Mouse (Mus musculus): ENCODE results near the gene Art4. TPM values are rescaled to one million over a fixed set of nuclear protein-coding genes. Genes with fewer than 3 reads are reported as not detected.

The Art4 gene
- polyA plus RNA-seq, 1 experiment from 2014 or later, result 0.59 TPM

DNA sequence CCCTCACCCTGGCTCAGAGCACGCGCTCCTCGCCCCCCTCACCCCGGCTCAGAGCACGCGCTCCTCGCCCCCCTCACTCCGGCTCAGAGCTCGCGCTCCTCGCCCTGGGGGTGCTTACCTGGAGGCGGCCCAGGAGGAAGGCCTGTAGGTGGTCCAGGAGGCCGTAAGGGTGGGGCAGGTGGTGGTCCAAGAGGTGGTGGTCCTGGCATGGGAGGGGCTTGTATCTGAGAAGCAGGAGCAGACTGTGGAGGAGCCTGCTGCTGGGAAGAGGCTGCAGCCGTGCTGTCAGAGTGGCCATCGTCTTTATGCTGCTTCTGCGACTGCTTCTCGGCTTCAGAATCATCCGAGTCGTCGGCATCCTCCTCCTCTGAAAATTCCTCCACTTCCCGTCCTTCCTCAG lies 40.7 kb downstream of the Art4 start:
- ATAC-seq (ENCODE audit: low read depth), result no peak
- WGBS, result 94% methylated on average over 21 of the region's 21 CpGs
- Histone ChIP-seq H3K4me2 (no peak overlapping the region), H3K4me3 (no peak overlapping the region), H3K4me1 (replicated peaks) (no peaks in the 10 kb centered on the region), H3K27me3 (no peaks in the 10 kb centered on the region), H3K27ac (replicated peaks) (no peak overlapping the region), H3K9ac (no peak overlapping the region), H3K9me3 (no peaks in the 10 kb centered on the region), H3K36me3 (peaks cover 93% of the 10 kb centered on the region)

DNA sequence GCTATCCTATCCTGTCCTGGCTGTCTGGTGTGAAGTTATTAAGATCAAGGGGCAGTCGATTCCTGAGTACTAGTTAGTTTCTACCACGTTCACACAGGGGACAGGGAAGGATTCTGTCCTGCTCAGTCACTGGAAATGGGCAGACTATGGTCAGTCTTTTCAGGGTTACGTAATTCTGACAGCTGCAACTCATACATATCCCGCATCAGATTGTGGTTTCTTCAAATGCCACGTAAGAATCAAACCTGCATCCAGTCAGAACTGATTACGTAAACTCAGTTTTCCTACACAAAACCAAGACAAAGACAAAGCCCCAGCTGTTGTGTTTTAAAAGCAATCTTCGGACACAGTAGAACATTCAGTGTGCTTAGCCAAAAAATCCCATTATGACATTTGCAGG lies 42.2 kb downstream of the Art4 start:
- Histone ChIP-seq H3K9ac (no peak overlapping the region), H3K36me3 (peaks cover 84% of the 10 kb centered on the region), H3K27me3 (no peaks in the 10 kb centered on the region), H3K9me3 (no peaks in the 10 kb centered on the region), H3K4me1 (replicated peaks) (0 out of 2 replicates have a peak, but pooled peaks cover under 1% of the 10 kb centered on the region), H3K27ac (replicated peaks) (no peak overlapping the region), H3K4me2 (no peak overlapping the region), H3K4me3 (no peak overlapping the region)
- no peak for ATAC-seq (ENCODE audit: low read depth)
- WGBS, result 94% methylated on average over 7 of the region's 7 CpGs

DNA sequence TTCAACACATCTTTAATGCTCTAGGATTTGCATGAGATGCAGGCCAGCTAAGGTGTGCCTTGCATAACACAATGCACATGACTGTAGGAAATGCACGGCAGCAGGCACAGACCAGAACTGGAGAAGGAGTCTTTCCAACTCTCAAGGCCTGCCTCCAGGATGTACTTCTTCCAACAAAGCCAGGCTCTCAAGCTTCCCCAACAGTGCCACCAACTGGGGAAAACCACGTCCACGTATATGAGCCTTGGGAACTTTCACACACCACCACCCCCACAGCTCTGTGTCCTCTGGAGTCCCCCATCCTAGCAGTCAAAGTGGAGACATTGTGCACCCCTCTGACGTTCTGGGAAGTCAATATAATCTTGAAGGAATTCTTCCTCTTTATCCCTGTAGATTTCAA lies 44.4 kb downstream of the Art4 start:
- Histone ChIP-seq H3K4me3 (no peak overlapping the region), H3K27me3 (no peaks in the 10 kb centered on the region), H3K27ac (replicated peaks) (no peak overlapping the region), H3K36me3 (peaks cover 62% of the 10 kb centered on the region), H3K4me2 (no peak overlapping the region), H3K9ac (no peak overlapping the region), H3K9me3 (no peaks in the 10 kb centered on the region), H3K4me1 (replicated peaks) (peaks cover 18% of the 10 kb centered on the region)
- 48% methylated on average over 4 of the region's 4 CpGs for WGBS
- no peak for ATAC-seq (ENCODE audit: low read depth)

DNA sequence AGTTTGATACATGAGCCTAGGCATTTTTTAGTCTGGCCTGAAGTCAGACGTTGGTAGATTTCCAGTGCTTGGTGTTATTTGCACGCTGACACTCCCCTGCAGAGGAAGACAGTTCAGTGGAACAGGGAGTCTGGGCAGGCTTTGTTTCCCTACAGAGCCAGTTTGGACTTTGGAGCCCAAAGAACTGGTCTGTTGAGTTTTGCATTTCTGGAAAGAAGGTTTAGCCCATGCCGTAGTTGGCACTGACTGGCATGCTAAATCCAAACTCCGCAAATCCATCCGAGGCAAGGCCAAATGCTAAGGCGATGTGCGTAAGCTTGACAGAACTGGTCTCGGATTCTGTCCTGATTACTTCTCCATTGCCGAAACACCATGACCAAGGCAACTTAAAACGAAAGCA lies 46.3 kb downstream of the Art4 start:
- Histone ChIP-seq H3K27ac (replicated peaks) (no peak overlapping the region), H3K36me3 (peaks cover 44% of the 10 kb centered on the region), H3K4me3 (no peak overlapping the region), H3K27me3 (no peaks in the 10 kb centered on the region), H3K9me3 (no peaks in the 10 kb centered on the region), H3K4me2 (no peak overlapping the region), H3K4me1 (replicated peaks) (peaks cover 23% of the 10 kb centered on the region), H3K9ac (no peak overlapping the region)
- 93% methylated on average over 10 of the region's 10 CpGs for WGBS
- no peak for ATAC-seq (ENCODE audit: low read depth)

DNA sequence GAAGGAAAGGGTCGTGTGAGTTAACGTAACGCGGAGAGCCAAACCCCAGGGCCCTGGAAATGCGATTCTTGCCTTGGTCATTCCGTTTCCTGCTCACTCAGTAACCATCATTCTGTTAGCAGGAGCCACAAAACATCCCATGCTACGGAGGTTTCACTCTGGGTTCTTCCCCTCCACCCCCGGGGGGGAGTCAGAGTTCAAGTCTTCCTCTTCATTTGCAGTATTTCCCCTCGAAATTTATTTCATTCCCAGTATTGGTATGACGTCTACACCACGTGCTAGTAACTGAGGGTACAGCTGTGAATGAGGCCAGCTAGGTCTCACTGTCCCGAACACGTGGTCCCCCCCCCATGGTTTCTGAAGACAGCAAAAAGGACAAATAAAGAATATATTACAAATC lies 47.9 kb downstream of the Art4 start:
- Histone ChIP-seq H3K27ac (replicated peaks) (no peak overlapping the region), H3K4me2 (peak overlapping the region; percentile 99), H3K9me3 (no peaks in the 10 kb centered on the region), H3K27me3 (no peaks in the 10 kb centered on the region), H3K36me3 (peaks cover 31% of the 10 kb centered on the region), H3K4me3 (peak overlapping the region; percentile 81; the same call in 1 of the 2 replicates), H3K9ac (no peak overlapping the region), H3K4me1 (replicated peaks) (peaks cover 28% of the 10 kb centered on the region)
- 76% methylated on average over 13 of the region's 13 CpGs for WGBS
- no peak for ATAC-seq (ENCODE audit: low read depth)

DNA sequence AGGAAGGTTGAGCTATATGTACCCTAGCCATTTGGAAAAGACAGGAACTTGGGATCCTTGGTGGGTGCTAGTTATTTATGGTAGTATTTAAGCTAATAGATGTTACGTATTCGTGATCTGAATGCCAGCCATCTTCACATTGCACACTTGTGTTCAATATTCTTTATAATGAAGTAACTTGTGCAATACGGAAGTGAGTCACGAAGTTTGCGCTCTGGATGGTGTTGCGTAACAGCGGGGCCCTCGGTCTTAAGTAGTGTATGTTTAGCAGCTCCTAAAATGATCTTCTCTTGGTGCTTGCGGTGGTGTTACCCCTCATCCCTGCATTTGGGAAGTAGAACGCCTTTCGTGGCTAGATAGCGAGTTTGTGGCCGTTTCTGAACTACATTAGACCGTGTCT lies 48.5 kb downstream of the Art4 start:
- Histone ChIP-seq H3K27me3 (no peaks in the 10 kb centered on the region), H3K4me1 (replicated peaks) (peaks cover 29% of the 10 kb centered on the region), H3K27ac (replicated peaks) (no peak overlapping the region), H3K4me2 (peak overlapping the region; percentile 99), H3K9ac (peak overlapping the region; percentile 81), H3K9me3 (no peaks in the 10 kb centered on the region), H3K4me3 (peak overlapping the region; percentile 81), H3K36me3 (peaks cover 25% of the 10 kb centered on the region)
- ATAC-seq (ENCODE audit: low read depth), result no peak
- WGBS, result 37% methylated on average over 14 of the region's 14 CpGs

DNA sequence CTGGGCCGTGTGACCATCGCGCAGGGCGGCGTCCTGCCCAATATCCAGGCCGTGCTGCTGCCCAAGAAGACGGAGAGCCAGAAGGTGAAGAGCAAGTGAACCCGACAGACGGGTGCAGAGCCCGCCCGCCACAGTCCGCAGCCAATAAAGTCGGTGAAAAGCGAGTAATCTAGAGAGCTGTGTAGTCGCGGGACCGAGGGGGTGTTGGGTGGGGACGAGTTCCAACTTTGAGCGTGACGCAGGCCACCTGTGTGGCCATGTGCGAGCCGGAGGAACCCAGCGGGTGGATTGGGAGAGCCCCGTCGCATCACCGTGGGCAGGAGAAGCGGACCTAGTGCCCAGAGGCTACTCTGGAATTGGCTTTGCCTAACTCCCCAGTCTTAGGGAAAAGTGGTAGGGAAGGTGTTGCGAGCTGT lies 48.9 kb downstream of the Art4 start:
- H3K4me1 ChIP-seq (replicated peaks), result peaks cover 29% of the 10 kb centered on the region
- peak; percentile 25 for ATAC-seq (ENCODE audit: low read depth)
- peak overlapping the region; percentile 61 for H3K27ac ChIP-seq (replicated peaks)
- H3K9ac ChIP-seq, result peak overlapping the region; percentile 81
- 1% methylated on average over 28 of the region's 28 CpGs for WGBS
- H3K27me3 ChIP-seq, result no peaks in the 10 kb centered on the region
- peaks cover 21% of the 10 kb centered on the region for H3K36me3 ChIP-seq
- H3K9me3 ChIP-seq, result no peaks in the 10 kb centered on the region
- H3K4me3 ChIP-seq, result peak overlapping the region; percentile 81
- H3K4me2 ChIP-seq, result peak overlapping the region; percentile 99

DNA sequence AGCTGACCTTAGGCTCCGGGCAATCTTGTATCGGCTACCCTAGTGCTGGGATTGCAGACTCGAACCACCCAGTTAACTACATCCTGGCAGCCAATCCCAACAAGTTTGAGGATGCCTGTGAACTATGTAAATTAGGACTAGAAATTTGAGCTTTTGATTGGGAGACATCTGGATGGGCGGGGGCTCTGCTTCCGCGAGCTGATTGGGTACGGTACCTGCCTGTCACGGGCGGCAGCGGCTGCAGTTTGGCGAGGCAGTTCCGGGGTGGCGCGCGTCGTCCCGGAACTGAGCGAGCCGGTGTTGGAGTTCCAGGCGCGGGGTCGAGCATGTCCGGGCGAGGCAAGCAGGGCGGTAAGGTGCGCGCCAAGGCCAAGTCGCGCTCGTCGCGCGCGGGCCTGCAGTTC lies 49.5 kb downstream of the Art4 start, which contains the start of gene H2afj:
H2afj (plus strand) TSS at position 231 of the 404 bp plus-strand sequence.
- H3K4me1 ChIP-seq (replicated peaks), result peaks cover 35% of the 10 kb centered on the region
- peak within 1 kb of the TSS; percentile 81 for H3K27ac ChIP-seq (replicated peaks)
- 0% methylated on average over 34 of the region's 34 CpGs for WGBS
- peak within 1 kb of the TSS; percentile 99 for H3K4me2 ChIP-seq
- peaks cover 15% of the 10 kb centered on the region for H3K36me3 ChIP-seq
- H3K9me3 ChIP-seq, result no peaks in the 10 kb centered on the region
- ATAC-seq (ENCODE audit: low read depth), result peak; percentile 88
- H3K27me3 ChIP-seq, result no peaks in the 10 kb centered on the region
- H3K9ac ChIP-seq, result peak within 1 kb of the TSS; percentile 81
- peak within 1 kb of the TSS; percentile 81 for H3K4me3 ChIP-seq

DNA sequence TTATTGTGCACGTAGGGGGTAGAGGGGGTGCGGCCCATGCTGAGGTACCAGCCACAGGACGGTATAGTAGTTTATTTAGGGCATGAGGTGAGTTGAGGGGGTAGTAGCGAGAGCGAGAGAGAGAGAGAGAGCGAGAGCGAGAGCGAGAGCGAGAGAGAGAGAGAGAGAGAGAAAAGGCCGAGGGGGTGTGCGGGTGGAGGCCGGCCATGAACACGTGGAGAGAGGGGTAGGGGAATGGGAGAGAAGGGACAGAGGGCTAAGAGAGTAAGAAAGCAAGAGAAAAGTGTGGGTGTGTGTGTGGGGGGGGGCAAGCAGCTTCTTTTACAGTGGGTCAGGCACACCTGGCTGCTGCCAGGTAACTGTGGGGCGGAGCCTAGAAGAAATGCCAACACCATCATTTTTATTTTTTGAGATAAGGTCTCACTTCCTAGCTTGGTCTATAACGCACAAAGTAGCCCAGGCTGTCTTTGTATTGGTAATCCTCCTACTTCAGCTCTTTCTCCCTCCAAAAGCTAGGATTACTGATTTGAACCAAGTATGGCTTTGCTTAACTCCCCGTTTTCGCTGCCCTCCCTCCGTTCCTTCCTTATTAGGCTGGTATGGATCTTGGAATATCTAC lies 50.0 kb downstream of the Art4 start:
- 29% methylated on average over 18 of the region's 18 CpGs for WGBS
- ATAC-seq (ENCODE audit: low read depth), result peak; percentile 7
- peak overlapping the region; percentile 58 for H3K9ac ChIP-seq

DNA sequence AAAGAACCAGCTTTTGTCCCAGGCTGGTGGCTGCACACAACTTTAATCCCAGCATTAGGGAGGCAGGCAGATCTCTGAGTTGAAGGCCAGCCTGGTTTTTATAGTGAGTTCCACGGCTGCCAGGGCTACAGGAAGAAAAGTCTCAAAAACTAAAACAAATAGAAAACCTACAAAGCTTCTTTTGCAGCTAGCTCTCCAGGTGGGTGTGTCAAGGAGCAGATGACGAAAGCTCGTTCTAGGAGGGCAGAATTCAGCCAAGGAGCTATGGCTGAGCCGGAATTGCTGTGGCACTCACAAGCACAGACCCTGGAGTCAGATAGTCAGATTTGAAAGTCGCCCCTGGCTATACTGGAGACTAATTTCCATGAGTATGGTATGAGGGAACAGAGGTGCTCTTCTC lies 50.7 kb downstream of the Art4 start:
- H3K4me2 ChIP-seq, result no peak overlapping the region

More for the DNA sequence above, 50.0 kb downstream of the Art4 start:
- Histone ChIP-seq H3K4me3 (peak overlapping the region; percentile 81), H3K27me3 (no peaks in the 10 kb centered on the region), H3K4me2 (peak overlapping the region; percentile 99), H3K27ac (replicated peaks) (peak overlapping the region; percentile 81), H3K36me3 (peaks cover 13% of the 10 kb centered on the region), H3K9me3 (no peaks in the 10 kb centered on the region), H3K4me1 (replicated peaks) (peaks cover 39% of the 10 kb centered on the region)

DNA sequence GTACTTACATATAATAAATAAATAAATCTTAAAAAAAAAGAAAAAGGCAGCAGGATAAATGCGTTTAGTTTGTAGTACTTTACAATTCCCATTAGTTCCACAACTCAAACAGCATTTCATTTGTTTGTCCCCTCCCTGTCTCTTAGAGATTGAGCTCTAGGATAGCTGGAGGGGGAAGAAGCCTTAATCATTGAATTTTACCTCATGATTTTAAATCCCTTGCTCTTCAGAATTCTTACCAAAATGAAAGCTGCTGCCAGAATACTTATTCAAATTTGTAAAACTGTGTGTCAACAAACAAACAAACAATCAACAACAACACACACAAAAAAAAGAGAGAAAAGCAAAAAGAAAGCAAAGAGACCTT lies 52.1 kb downstream of the Art4 start:
- ATAC-seq (ENCODE audit: low read depth), result no peak
- H3K4me1 ChIP-seq (replicated peaks), result peaks cover 38% of the 10 kb centered on the region
- no peaks in the 10 kb centered on the region for H3K9me3 ChIP-seq
- H3K27me3 ChIP-seq, result no peaks in the 10 kb centered on the region
- no peak overlapping the region for H3K4me3 ChIP-seq
- H3K4me2 ChIP-seq, result no peak overlapping the region
- WGBS, result 77% methylated on average over 1 of the region's 1 CpGs
- no peak overlapping the region for H3K27ac ChIP-seq (replicated peaks)
- no peak overlapping the region for H3K9ac ChIP-seq
- H3K36me3 ChIP-seq, result no peaks in the 10 kb centered on the region

More for the DNA sequence above, 50.7 kb downstream of the Art4 start:
- WGBS, result 80% methylated on average over 5 of the region's 5 CpGs
- Histone ChIP-seq H3K27me3 (no peaks in the 10 kb centered on the region), H3K27ac (replicated peaks) (no peak overlapping the region), H3K9me3 (no peaks in the 10 kb centered on the region), H3K9ac (no peak overlapping the region), H3K4me1 (replicated peaks) (peaks cover 39% of the 10 kb centered on the region), H3K4me3 (no peak overlapping the region), H3K36me3 (peaks cover 6% of the 10 kb centered on the region)
- no peak for ATAC-seq (ENCODE audit: low read depth)

DNA sequence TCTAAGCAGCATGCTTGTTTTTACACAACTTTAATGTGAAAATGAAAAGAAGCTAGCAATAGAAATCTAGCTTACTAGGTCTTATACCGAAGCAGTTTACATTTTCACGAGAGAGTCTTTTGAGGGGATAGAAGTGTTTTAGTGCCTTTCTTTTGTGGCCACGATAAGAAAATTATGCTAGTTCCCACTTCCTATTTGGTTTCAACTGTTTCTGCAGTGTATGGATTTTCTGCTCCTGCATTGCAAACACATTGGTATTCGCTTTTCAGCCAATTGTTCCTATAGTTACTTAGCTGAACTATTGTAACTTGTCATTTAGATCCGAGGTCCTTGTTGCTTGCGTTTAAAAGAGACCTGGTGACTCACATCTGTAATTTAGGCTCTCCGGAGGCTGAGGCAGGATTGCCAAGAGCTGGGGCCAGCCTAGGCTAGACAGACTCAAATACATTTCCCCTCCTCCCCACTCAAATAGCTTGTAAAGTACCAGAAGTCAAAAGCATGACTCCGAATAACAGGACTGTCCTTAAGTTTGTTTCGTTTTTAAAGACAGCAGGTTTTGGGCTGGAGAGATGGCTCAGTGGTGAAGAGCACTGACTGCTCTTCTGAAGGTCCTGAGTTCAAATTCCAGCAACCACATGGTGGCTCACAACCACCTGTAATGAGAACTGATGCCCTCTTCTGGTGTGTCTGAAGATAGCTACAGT lies 52.7 kb downstream of the Art4 start:
- Histone ChIP-seq H3K4me3 (peak overlapping the region; percentile 61), H3K4me1 (replicated peaks) (peaks cover 34% of the 10 kb centered on the region), H3K9ac (peak overlapping the region; percentile 65), H3K4me2 (peak overlapping the region; percentile 68), H3K27ac (replicated peaks) (peak overlapping the region; percentile 100), H3K9me3 (no peaks in the 10 kb centered on the region), H3K27me3 (no peaks in the 10 kb centered on the region), H3K36me3 (no peaks in the 10 kb centered on the region)
- WGBS, result 29% methylated on average over 9 of the region's 9 CpGs
- ATAC-seq (ENCODE audit: low read depth), result no peak
